Mouse (Mus musculus): ENCODE measurements around the gene Chchd4.
A peak's percentile ranks its signal among the peaks of the same experiment; 100 is the strongest.
"Not testable (repeated sequence)": the region's sequence is repeated elsewhere in the genome, so short reads cannot be mapped to it uniquely, and the experiment has no call there.

Chchd4 gene

GRCm38 (mm10) chr6:91474441-91475190, 1.3 kb upstream of the Chchd4 start:
- DNase-seq (ENCODE audit: low spot score) = no peak

- DNase-seq (ENCODE audit: low spot score) = no peak
Observed at GRCm38 (mm10) chr6:91473805-91474440, 577 bp upstream of the Chchd4 start.

- DNase-seq (ENCODE audit: low spot score) = no peak
Observed at GRCm38 (mm10) chr6:91472319-91472718, 1.0 kb downstream of the Chchd4 start.

- not testable (repeated sequence) for DNase-seq (ENCODE audit: low spot score)
Observed at GRCm38 (mm10) chr6:91471427-91471826, 1.9 kb downstream of the Chchd4 start.

- no peak for DNase-seq (ENCODE audit: low spot score)
Observed at GRCm38 (mm10) chr6:91470712-91471111, 2.6 kb downstream of the Chchd4 start.

- DNase-seq (ENCODE audit: low spot score) = no peak
Observed at GRCm38 (mm10) chr6:91467106-91467505, 6.2 kb downstream of the Chchd4 start.

GRCm38 (mm10) chr6:91465756-91466155, 7.6 kb downstream of the Chchd4 start:
- no peak for DNase-seq (ENCODE audit: low spot score)

GRCm38 (mm10) chr6:91459471-91459870, 13.9 kb downstream of the Chchd4 start:
- DNase-seq (ENCODE audit: low spot score) = no peak

- no peak for DNase-seq (ENCODE audit: low spot score)
Observed at GRCm38 (mm10) chr6:91454546-91454945, 18.8 kb downstream of the Chchd4 start.

- DNase-seq (ENCODE audit: low spot score) = no peak
Observed at GRCm38 (mm10) chr6:91452056-91452455, 21.3 kb downstream of the Chchd4 start.

- no peak for DNase-seq (ENCODE audit: low spot score)
Observed at GRCm38 (mm10) chr6:91449472-91450225, 23.7 kb downstream of the Chchd4 start.

- DNase-seq (ENCODE audit: low spot score) = no peak
Observed at GRCm38 (mm10) chr6:91445316-91445715, 28.0 kb downstream of the Chchd4 start.

- DNase-seq (ENCODE audit: low spot score) = no peak
Observed at GRCm38 (mm10) chr6:91441145-91441662, 32.1 kb downstream of the Chchd4 start.

GRCm38 (mm10) chr6:91440474-91441144, 32.7 kb downstream of the Chchd4 start:
- peak; percentile 93 for DNase-seq (ENCODE audit: low spot score)

- no peak for DNase-seq (ENCODE audit: low spot score)
Observed at GRCm38 (mm10) chr6:91424151-91424550, 49.2 kb downstream of the Chchd4 start.

- no peak for DNase-seq (ENCODE audit: low spot score)
Observed at GRCm38 (mm10) chr6:91421629-91422028, 51.7 kb downstream of the Chchd4 start.

- DNase-seq (ENCODE audit: low spot score) = no peak
Observed at GRCm38 (mm10) chr6:91417291-91417845, 56.0 kb downstream of the Chchd4 start.

- DNase-seq (ENCODE audit: low spot score) = no peak
Observed at GRCm38 (mm10) chr6:91416146-91416545, 57.2 kb downstream of the Chchd4 start.

GRCm38 (mm10) chr6:91414890-91415289, 58.5 kb downstream of the Chchd4 start:
- DNase-seq (ENCODE audit: low spot score) = no peak

Data from T-cell, adult 2 months (primary cell).